ENCODE assay signal across 19 mouse cellular contexts in genomic region chr9:84280898-84281297, GRCm38 (mm10).
A peak's percentile ranks its signal among the peaks of the same experiment; 100 is the strongest.
DNase-seq lines count a peak whose midpoint lies in the region; ATAC-seq and TF ChIP-seq lines count a peak whose summit lies in the region.
"Had no signal": no experiment of that assay in that cellular context is flagged by ENCODE, and none has a peak within 500 bp of the region (broad histone marks: within the 10 kb centered on the region; RNA-seq: fewer than 3 reads in every experiment).

No protein-coding gene starts in this region.

- H3K79me3 ChIP-seq in C2C12 (ENCODE audit: low read depth): no peaks in the 10 kb centered on the region

- H3K36me3 ChIP-seq in C2C12 (ENCODE audit: control insufficient read depth, insufficient read depth) (no peaks in the 10 kb centered on the region), myocyte (ENCODE audit: control insufficient read depth, insufficient read depth) (no peaks in the 10 kb centered on the region)
- H3K36me3 ChIP-seq in stomach, postnatal 0 days (ENCODE audit: control insufficient read depth, insufficient read depth, low read length): no peaks in the 10 kb centered on the region
- H3K36me3 ChIP-seq in midbrain, embryonic 13.5 days: no peaks in the 10 kb centered on the region
- H3K36me3 ChIP-seq: forebrain, embryonic 12.5 days; forebrain, embryonic 15.5 days; heart, embryonic 13.5 days; hindbrain, embryonic 12.5 days; intestine, embryonic 15.5 days had no signal

- H3K9ac ChIP-seq in stomach, postnatal 0 days (ENCODE audit: low read length): no peak overlapping the region
- H3K9ac ChIP-seq in midbrain, embryonic 13.5 days (replicated peaks): no peak overlapping the region
- H3K9ac ChIP-seq: forebrain, embryonic 12.5 days; forebrain, embryonic 15.5 days; heart, embryonic 13.5 days; hindbrain, embryonic 12.5 days; intestine, embryonic 15.5 days had no signal

- no peak for TF ChIP-seq EP300 in stomach, postnatal 0 days (optimal IDR thresholded peaks at IDR 0.05)

- 84% methylated on average over 4 of the region's 4 CpGs for WGBS in stomach, postnatal 0 days
- WGBS in midbrain, embryonic 13.5 days: 98% methylated on average over 4 of the region's 4 CpGs

- in situ Hi-C loops in Patski (cut with MboI; ENCODE audit: low pct_unique_long_range_greater_than_20kb): no loop called here

- no peaks in the 10 kb centered on the region for H3K4me1 ChIP-seq in stomach, postnatal 0 days (replicated peaks; ENCODE audit: control insufficient read depth, insufficient read depth)
- H3K4me1 ChIP-seq in midbrain, embryonic 13.5 days (replicated peaks): peaks cover 17% of the 10 kb centered on the region
- H3K4me1 ChIP-seq: heart, embryonic 13.5 days; intestine, embryonic 15.5 days had no signal

- H3K4me2 ChIP-seq in myocyte (ENCODE audit: low read depth): peak overlapping the region; percentile 53
- no peak overlapping the region for H3K4me2 ChIP-seq in stomach, postnatal 0 days (replicated peaks; ENCODE audit: low read depth)
- H3K4me2 ChIP-seq in midbrain, embryonic 13.5 days (replicated peaks): no peak overlapping the region
- H3K4me2 ChIP-seq: forebrain, embryonic 12.5 days; forebrain, embryonic 15.5 days; heart, embryonic 13.5 days; hindbrain, embryonic 12.5 days; intestine, embryonic 15.5 days had no signal

- TF ChIP-seq POLR2A in myocyte (IDR thresholded peaks at IDR 0.05; ENCODE audit: insufficient read length, low read depth): no peak

- H3K27me3 ChIP-seq in C2C12 (ENCODE audit: control insufficient read depth, insufficient read depth, insufficient read length): no peaks in the 10 kb centered on the region
- no peaks in the 10 kb centered on the region for H3K27me3 ChIP-seq in Patski
- no peaks in the 10 kb centered on the region for H3K27me3 ChIP-seq in myocyte (ENCODE audit: control insufficient read depth, insufficient read depth, insufficient read length)
- H3K27me3 ChIP-seq in stomach, postnatal 0 days (ENCODE audit: control insufficient read depth, insufficient read depth, low read length): no peaks in the 10 kb centered on the region
- H3K27me3 ChIP-seq in midbrain, embryonic 13.5 days: no peaks in the 10 kb centered on the region
- H3K27me3 ChIP-seq: forebrain, embryonic 12.5 days; forebrain, embryonic 15.5 days; heart, embryonic 13.5 days; hindbrain, embryonic 12.5 days; intestine, embryonic 15.5 days had no signal

- H3K27ac ChIP-seq in stomach, postnatal 0 days (replicated peaks): no peak overlapping the region
- H3K27ac ChIP-seq in midbrain, embryonic 13.5 days: no peak overlapping the region
- H3K27ac ChIP-seq: heart, embryonic 13.5 days; hindbrain, embryonic 12.5 days; intestine, embryonic 15.5 days had no signal

- TF ChIP-seq CTCF in C2C12 (IDR thresholded peaks at IDR 0.05; ENCODE audit: control insufficient read depth, insufficient read depth, insufficient read length) (no peak), Patski (IDR thresholded peaks at IDR 0.05) (no peak)
- TF ChIP-seq CTCF in stomach, postnatal 0 days (IDR thresholded peaks at IDR 0.05; ENCODE audit: low read depth): no peak

- H3K4me3 ChIP-seq in C2C12 (ENCODE audit: insufficient read depth, poor library complexity, severe bottlenecking): no peak overlapping the region
- no peak overlapping the region for H3K4me3 ChIP-seq in myocyte
- no peak overlapping the region for H3K4me3 ChIP-seq in stomach, postnatal 0 days (ENCODE audit: low read depth, low read length)
- no peak overlapping the region for H3K4me3 ChIP-seq in midbrain, embryonic 13.5 days (replicated peaks)
- H3K4me3 ChIP-seq: forebrain, embryonic 12.5 days; forebrain, embryonic 15.5 days; heart, embryonic 13.5 days; hindbrain, embryonic 12.5 days; intestine, embryonic 15.5 days had no signal

- H3K9me3 ChIP-seq in stomach, postnatal 0 days (ENCODE audit: control insufficient read depth, low read length): no peaks in the 10 kb centered on the region
- 0 out of 2 replicates have a peak, but pooled peaks cover 3% of the 10 kb centered on the region for H3K9me3 ChIP-seq in midbrain, embryonic 13.5 days
- H3K9me3 ChIP-seq: forebrain, embryonic 15.5 days; hindbrain, embryonic 12.5 days; intestine, embryonic 15.5 days had no signal

- peak; percentile 91 for DNase-seq in 3T3-L1 (ENCODE audit: low read depth, low spot score)
- peak; percentile 71 for DNase-seq in Patski (ENCODE audit: low read depth, low spot score)
- no peak for DNase-seq in kidney, adult 9 months
- DNase-seq in stomach, postnatal 0 days (ENCODE audit: low spot score): no peak
- DNase-seq: adrenal gland, adult 8-10 months; adrenal gland, postnatal 25 days; cerebellum, adult 11-12 months; cerebellum, adult 8-10 months; gastrocnemius, postnatal 25 days; kidney, adult 18-20 months had no signal

- POLR2A ChIA-PET in Patski (lab: Charles Lee): no interaction called here

- CTCF ChIA-PET in Patski (lab: Charles Lee): interaction anchor here (1.5 kb wide), 1 partner anchor 28 kb away, joined by 3 read pairs; no protein-coding TSS in a partner anchor

- peak; percentile 95 for ATAC-seq in Patski
- ATAC-seq in stomach, postnatal 0 days (ENCODE audit: low FRiP score, low TSS enrichment): no peak
- ATAC-seq in midbrain, embryonic 13.5 days: no peak
- ATAC-seq: activated CD4-positive, CD25-positive, alpha-beta regulatory T cell, adult 4 months; intestine, embryonic 15.5 days had no signal

- H3ac ChIP-seq in C2C12 (ENCODE audit: control insufficient read depth, insufficient read length, low read depth) (no peak overlapping the region), myocyte (ENCODE audit: control insufficient read depth, insufficient read length) (no peak overlapping the region)

- no peaks in the 10 kb centered on the region for H3K79me2 ChIP-seq in C2C12 (ENCODE audit: control insufficient read depth, insufficient read depth)
- H3K79me2 ChIP-seq in myocyte (ENCODE audit: control insufficient read depth, insufficient read depth): no peaks in the 10 kb centered on the region

TF ChIP-seq in C2C12, 6 proteins besides CTCF, POLR2A, EP300 and RAD21:
- no peak for TF ChIP-seq MAX (IDR thresholded peaks at IDR 0.05)
- TF ChIP-seq USF1 (IDR thresholded peaks at IDR 0.05; ENCODE audit: low read depth): peak; percentile 63
- TF ChIP-seq MYOG (IDR thresholded peaks at IDR 0.05; ENCODE audit: control insufficient read depth, extremely low read depth, insufficient read length): no peak
- TF ChIP-seq FOSL1 (IDR thresholded peaks at IDR 0.05; ENCODE audit: insufficient read depth, low read length, poor library complexity, severe bottlenecking): peak; percentile 27
- TF ChIP-seq CEBPB (IDR thresholded peaks at IDR 0.05; ENCODE audit: low read depth): no peak
- TF ChIP-seq MYOD1 (IDR thresholded peaks at IDR 0.05; ENCODE audit: control insufficient read depth, insufficient read length, low read depth): no peak

TF ChIP-seq in myocyte, 11 proteins besides CTCF, POLR2A, EP300 and RAD21:
- TF ChIP-seq MYOG (IDR thresholded peaks at IDR 0.05; ENCODE audit: control insufficient read depth in 1 of 3, insufficient read depth in 1 of 3, insufficient read length in 2 of 3, low read depth in 2 of 3) (no peak), TCF12 (IDR thresholded peaks at IDR 0.05; ENCODE audit: insufficient read depth, poor library complexity, severe bottlenecking) (no peak), USF1 (IDR thresholded peaks at IDR 0.05; ENCODE audit: low read depth) (no peak), MAX (IDR thresholded peaks at IDR 0.05; ENCODE audit: low read depth) (no peak), MYOD1 (IDR thresholded peaks at IDR 0.05; ENCODE audit: control insufficient read depth in 1 of 3, insufficient read length in 2 of 3, low read depth in 2 of 3) (no peak), TCF3 (IDR thresholded peaks at IDR 0.05; ENCODE audit: insufficient read length, low read depth) (no peak), CEBPB (IDR thresholded peaks at IDR 0.05; ENCODE audit: insufficient read depth, poor library complexity, severe bottlenecking) (no peak), E2F4 (IDR thresholded peaks at IDR 0.05; ENCODE audit: insufficient read depth) (no peak), REST (IDR thresholded peaks at IDR 0.05; ENCODE audit: insufficient read depth, insufficient read length) (no peak), SRF (IDR thresholded peaks at IDR 0.05; ENCODE audit: control insufficient read depth, insufficient read length, low read depth) (no peak)
TF ChIP-seq in myocyte: peak in this region for 0.

Comparison
In these comparisons a context has a peak if more than half of its experiments do, and no peak if none do; other contexts are left out.
1. DNase-seq: peak in 3T3-L1 (single experiment) and Patski (single experiment); none in kidney, adult 9 months (single experiment) and stomach, postnatal 0 days (single experiment).